Comparison of ENCODE assay signal across 8 mouse cellular contexts in genomic region chr8:125870821-125871321, GRCm38 (mm10). TPM values are rescaled to one million over a fixed set of nuclear protein-coding genes. Genes with fewer than 3 reads are reported as not detected.
A peak's percentile ranks its signal among the peaks of the same experiment; 100 is the strongest.
DNase-seq lines count a peak whose midpoint lies in the region; ATAC-seq and TF ChIP-seq lines count a peak whose summit lies in the region.

No protein-coding gene starts in this region.

- H3K4me1 ChIP-seq in cerebellum, adult 2 months (ENCODE audit: control insufficient read depth, insufficient read depth, low read length) = no peaks in the 10 kb centered on the region
- no peaks in the 10 kb centered on the region; the same call in 1 of the 2 replicates for H3K4me1 ChIP-seq in lung, embryonic 14.5 days (ENCODE audit: insufficient read depth)

- no peak overlapping the region for H3K4me3 ChIP-seq in cerebellum, adult 2 months (replicated peaks; ENCODE audit: insufficient read depth, low read depth, low read length)
- H3K4me3 ChIP-seq in lung, embryonic 14.5 days (ENCODE audit: low read depth, low read length) = no peak overlapping the region

- H3K4me2 ChIP-seq in lung, embryonic 14.5 days = peak overlapping the region; percentile 43

- peak; percentile 80 for TF ChIP-seq CTCF in cerebellum, adult 2 months (IDR thresholded peaks at IDR 0.05; ENCODE audit: borderline replicate concordance, insufficient read depth, low read depth, low read length)
- TF ChIP-seq CTCF in lung, embryonic 14.5 days (IDR thresholded peaks at IDR 0.05; ENCODE audit: low read depth) = peak; percentile 96

- intact Hi-C loops in heart, postnatal 36 days (cut with DNase I) = loop anchor here (2.0 to 5.0 kb wide), 3 partner anchors 296 to 804 kb away; no protein-coding TSS in a partner anchor

- peak; percentile 86 for DNase-seq in NIH3T3 (ENCODE audit: low read depth)
- peak; percentile 47 to 65 for DNase-seq in cerebellum, adult 2 months
- DNase-seq in forelimb bud, embryonic 11.5 days (ENCODE audit: low read depth, low spot score) = peak; percentile 81
- DNase-seq in heart, postnatal 36 days = peak; percentile 75 to 76
- DNase-seq in layer of hippocampus, adult 18-20 months (ENCODE audit: low spot score in 2 of 2) = peak; percentile 52 to 83
- DNase-seq in lung, embryonic 14.5 days = peak; percentile 90
- DNase-seq in ovary, postnatal 14 days (ENCODE audit: low spot score) = peak; percentile 74
- DNase-seq in thymus, postnatal 4 days = peak; percentile 59

- H3K27ac ChIP-seq in cerebellum, adult 2 months (ENCODE audit: insufficient read depth, low read length) = no peak overlapping the region
- no peak overlapping the region for H3K27ac ChIP-seq in lung, embryonic 14.5 days (ENCODE audit: low read depth)

- 7% methylated on average over 7 of the region's 7 CpGs for WGBS in cerebellum, adult 2 months
- 0% methylated on average over 7 of the region's 7 CpGs for WGBS in lung, embryonic 14.5 days

- H3K9ac ChIP-seq in lung, embryonic 14.5 days = no peak overlapping the region

- no peaks in the 10 kb centered on the region for H3K36me3 ChIP-seq in lung, embryonic 14.5 days (ENCODE audit: insufficient read depth)

- ATAC-seq in lung, embryonic 14.5 days (ENCODE audit: insufficient read depth) = peak; percentile 72

- H3K9me3 ChIP-seq in lung, embryonic 14.5 days (ENCODE audit: low read depth, low read length) = no peaks in the 10 kb centered on the region

- H3K27me3 ChIP-seq in cerebellum, adult 2 months (ENCODE audit: control insufficient read depth, insufficient read depth, low read length) = no peaks in the 10 kb centered on the region
- H3K27me3 ChIP-seq in lung, embryonic 14.5 days (ENCODE audit: insufficient read depth, low read length) = no peaks in the 10 kb centered on the region

- TF ChIP-seq POLR2A in cerebellum, adult 2 months (IDR thresholded peaks at IDR 0.05; ENCODE audit: borderline replicate concordance, insufficient read depth, low read length) = no peak

RNA-seq across cellular contexts. Expression of gene Pcnx2, which starts 27.2 kb away (rescaled TPM):
- 40.4 and 41.4 TPM in 2 replicates for polyA plus RNA-seq in cerebellum, adult 2 months (2012; rRNA removed)
- total RNA-seq in heart, postnatal 36 days (2021) = under 1 TPM; 0.46 to 0.89 TPM
- total RNA-seq in layer of hippocampus, adult 18-20 months (2021) = 10 to 100 TPM; 66.1 to 67.7 TPM
- 0.15 TPM in 1 of 2 replicates, not detected in the other for polyA plus RNA-seq in lung, embryonic 14.5 days (2014; fragmentation: Nextera tagmentation; extraction: Ambion mirVana)

RNA-seq across cellular contexts. Expression of gene Map3k21, which starts 39.4 kb away (rescaled TPM):
- polyA plus RNA-seq in cerebellum, adult 2 months (2012; rRNA removed) = 1.1 TPM in 2 replicates
- total RNA-seq in heart, postnatal 36 days (2021) = under 1 TPM; 0.76 to 0.97 TPM
- 1 to 10 TPM; 1.3 to 1.5 TPM for total RNA-seq in layer of hippocampus, adult 18-20 months (2021)
- 4.1 and 5.3 TPM in 2 replicates for polyA plus RNA-seq in lung, embryonic 14.5 days (2014; fragmentation: Nextera tagmentation; extraction: Ambion mirVana)

Comparison
In these comparisons a context has a peak if more than half of its experiments do, and no peak if none do; other contexts are left out.
1. RNA of gene Pcnx2, which starts 27.2 kb away (total RNA-seq): 66.1 to 67.7 TPM in layer of hippocampus, adult 18-20 months; 0.46 to 0.89 TPM in heart, postnatal 36 days; every median in the first group is over 10 times any median in the second.
2. Peak in every context shown above with its lines, with median percentiles within 50 percentile points of each other: DNase-seq.